Mouse (Mus musculus) embryonic facial prominence, embryonic 15.5 days (tissue): Measurements from ENCODE around the gene Zfp386. TPM values are rescaled to one million over a fixed set of nuclear protein-coding genes. Genes with fewer than 3 reads are reported as not detected.

ENCODE experiments used
- ATAC-seq: fragments of 200-750 bp; cut with Nextera tagmentation; 2 replicates; pipeline ENCODE4 v1.8.0; 2017; ENCODE audit warnings: low read depth, moderate TSS enrichment; ENCODE audit not compliant: insufficient number of reproducible peaks, low FRiP score, low TSS enrichment
- H3K27ac ChIP-seq: fragments of 300-500 bp; sonication (generic); replicated peaks from 2 replicates; pipeline ENCODE4 v1.5.1; 2015; ENCODE audit warnings: mild to moderate bottlenecking, inconsistent platforms
- H3K27me3 ChIP-seq: fragments of 300-500 bp; sonication (generic); 2 replicates; pipeline ENCODE4 v1.6.1; 2015; ENCODE audit warnings: inconsistent platforms
- H3K36me3 ChIP-seq: fragments of 300-500 bp; sonication (generic); 2 replicates; pipeline ENCODE4 v1.6.1; 2015; ENCODE audit warnings: mild to moderate bottlenecking, inconsistent platforms
- H3K4me1 ChIP-seq: fragments of 300-500 bp; sonication (generic); 2 replicates; pipeline ENCODE4 v1.6.1; 2015; ENCODE audit warnings: inconsistent platforms
- H3K4me2 ChIP-seq: fragments of 300-500 bp; sonication (generic); replicated peaks from 2 replicates; pipeline ENCODE4 v1.6.1; 2015; ENCODE audit warnings: mild to moderate bottlenecking, inconsistent platforms
- H3K4me3 ChIP-seq: fragments of 300-500 bp; sonication (generic); replicated peaks from 2 replicates; pipeline ENCODE4 v1.5.1; 2015; ENCODE audit warnings: mild to moderate bottlenecking, inconsistent platforms
- H3K9ac ChIP-seq: fragments of 300-500 bp; sonication (generic); 2 replicates; pipeline ENCODE4 v1.6.1; 2015; ENCODE audit warnings: inconsistent platforms
- H3K9me3 ChIP-seq: fragments of 300-500 bp; sonication (generic); replicated peaks from 2 replicates; pipeline ENCODE4 v1.6.1; 2016; ENCODE audit warnings: inconsistent platforms
- WGBS: fragments of 180-500 bp; shearing (Covaris S2); methylation state at CpG from one replicate; pipeline ENCODE4 v1.1.7; 2015; 5-methylcytosine and 5-hydroxymethylcytosine counted together
- polyA plus RNA-seq: library from polyadenylated mRNA; unstranded; fragments of >200 nt; fragmentation: Nextera tagmentation; extraction: Ambion mirVana; gene quantifications from 2 replicates; pipeline ENCODE4 v1.2.1, GENCODE M21; 2015

Zfp386 gene
- polyA plus RNA-seq, 1 experiment from 2014 or later: 44.0 TPM

- WGBS: 88% methylated on average over 14 of the region's 14 CpGs
- H3K36me3 ChIP-seq: no peaks in the 10 kb centered on the region
- no peak overlapping the region for H3K27ac ChIP-seq
- H3K27me3 ChIP-seq: no peaks in the 10 kb centered on the region
- no peaks in the 10 kb centered on the region for H3K4me1 ChIP-seq
- no peaks in the 10 kb centered on the region for H3K9me3 ChIP-seq
- H3K4me3 ChIP-seq: no peak overlapping the region
- H3K4me2 ChIP-seq: no peak overlapping the region
- ATAC-seq: no peak
- H3K9ac ChIP-seq: no peak overlapping the region
These were observed 47.4 kb downstream of the Zfp386 start for GRCm38 (mm10) chr12:116094765-116095555.

DNA sequence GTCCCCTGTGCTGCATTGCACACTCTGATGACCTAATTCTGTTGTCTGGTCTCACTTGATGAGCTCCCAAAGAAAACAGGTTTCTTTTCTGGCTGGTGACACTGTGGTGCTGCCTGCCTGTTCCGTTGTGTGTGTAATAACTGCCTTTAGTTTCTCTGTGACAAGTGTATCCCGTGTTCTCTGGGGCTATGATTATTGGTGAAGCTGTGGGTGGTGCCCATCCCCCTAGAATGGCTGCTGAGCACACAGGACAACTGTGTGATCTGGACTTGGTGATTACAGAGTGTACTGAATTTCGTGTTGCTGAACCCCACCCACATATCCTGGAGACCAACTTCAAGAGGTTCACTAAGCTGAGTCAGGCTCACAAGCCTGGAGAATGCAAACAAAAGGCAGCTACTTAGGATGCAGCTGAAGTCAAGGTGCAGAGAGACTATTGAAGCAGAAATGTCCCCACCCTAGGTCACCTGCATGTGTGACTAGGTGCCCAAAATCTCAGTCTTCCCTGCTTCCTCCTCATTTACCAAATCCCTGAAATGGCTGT is 48.9 kb downstream of the Zfp386 start:
- Histone ChIP-seq H3K9me3 (no peaks in the 10 kb centered on the region), H3K4me3 (no peak overlapping the region), H3K36me3 (no peaks in the 10 kb centered on the region), H3K9ac (no peak overlapping the region), H3K4me2 (no peak overlapping the region), H3K27me3 (no peaks in the 10 kb centered on the region), H3K4me1 (no peaks in the 10 kb centered on the region), H3K27ac (no peak overlapping the region)
- WGBS: 54% methylated on average over 3 of the region's 3 CpGs
- ATAC-seq: no peak

- Histone ChIP-seq H3K4me2 (no peak overlapping the region), H3K36me3 (no peaks in the 10 kb centered on the region), H3K4me1 (no peaks in the 10 kb centered on the region), H3K9ac (no peak overlapping the region), H3K9me3 (no peaks in the 10 kb centered on the region), H3K4me3 (no peak overlapping the region), H3K27ac (no peak overlapping the region), H3K27me3 (no peaks in the 10 kb centered on the region)
- WGBS: 86% methylated on average over 8 of the region's 8 CpGs
- ATAC-seq: no peak
These were observed 49.6 kb downstream of the Zfp386 start for GRCm38 (mm10) chr12:116097166-116097565.

DNA sequence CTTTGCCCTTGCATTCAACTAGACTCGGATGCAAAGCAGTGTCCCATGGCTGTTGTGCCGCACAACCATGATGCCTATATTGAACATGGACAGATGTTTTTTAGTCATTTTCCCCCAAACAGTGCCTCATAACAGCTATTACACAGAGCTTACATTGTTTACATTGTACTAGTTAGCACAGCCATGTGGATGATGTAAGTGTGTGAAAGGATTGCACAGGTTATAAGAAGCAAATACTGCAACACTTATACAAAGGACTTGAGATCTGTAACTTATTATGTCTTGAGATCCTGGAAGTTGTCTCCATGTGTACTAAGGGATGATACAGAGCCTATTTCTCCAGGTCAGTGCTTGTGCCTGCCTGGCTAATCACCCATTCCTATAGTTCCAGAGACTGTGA is 54.4 kb downstream of the Zfp386 start:
- H3K4me1 ChIP-seq: no peaks in the 10 kb centered on the region
- no peak overlapping the region for H3K9ac ChIP-seq
- no peak for ATAC-seq
- WGBS: 88% methylated on average over 2 of the region's 2 CpGs
- no peak overlapping the region for H3K4me3 ChIP-seq
- H3K9me3 ChIP-seq: no peaks in the 10 kb centered on the region
- H3K4me2 ChIP-seq: no peak overlapping the region
- H3K36me3 ChIP-seq: no peaks in the 10 kb centered on the region
- H3K27ac ChIP-seq: no peak overlapping the region
- H3K27me3 ChIP-seq: no peaks in the 10 kb centered on the region

GRCm38 (mm10) chr12:116109451-116110353 is 62.2 kb downstream of the Zfp386 start:
- Histone ChIP-seq H3K36me3 (no peaks in the 10 kb centered on the region), H3K27ac (no peak overlapping the region), H3K9ac (no peak overlapping the region), H3K9me3 (no peaks in the 10 kb centered on the region), H3K4me2 (no peak overlapping the region), H3K4me3 (no peak overlapping the region), H3K27me3 (no peaks in the 10 kb centered on the region), H3K4me1 (no peaks in the 10 kb centered on the region)
- 53% methylated on average over 9 of the region's 9 CpGs for WGBS
- ATAC-seq: no peak

DNA sequence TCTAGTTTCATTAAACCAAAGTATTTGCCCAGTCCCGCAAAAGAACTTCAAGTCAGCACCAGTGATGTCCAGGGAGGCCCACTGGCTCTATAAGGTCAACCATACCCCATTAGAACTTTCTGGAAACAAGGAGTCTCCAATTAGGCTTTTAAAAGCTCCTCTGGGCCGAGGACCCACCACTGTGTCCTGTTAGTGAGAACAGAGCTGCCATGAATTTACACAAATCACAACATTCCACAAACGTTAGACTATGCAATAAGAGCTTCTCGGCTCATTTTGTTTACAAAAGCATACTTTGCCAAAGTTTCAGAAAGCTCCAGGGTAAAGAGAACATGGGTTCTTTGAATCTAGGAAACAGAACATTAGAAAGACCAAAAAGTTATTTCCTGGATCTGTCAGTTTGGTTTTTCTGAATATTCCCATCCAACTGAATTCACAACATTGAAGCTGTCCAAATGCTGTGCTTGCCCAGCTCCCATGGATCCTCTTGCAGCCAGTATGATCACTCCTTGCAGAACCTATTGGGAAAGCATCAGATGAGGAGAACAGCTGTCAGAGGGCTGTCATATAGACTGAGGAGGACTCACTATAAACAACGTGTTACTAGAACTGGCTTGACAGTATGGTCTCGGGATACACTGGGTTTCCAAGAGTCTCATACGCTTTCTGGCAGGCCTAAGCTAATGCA is 63.6 kb downstream of the Zfp386 start:
- Histone ChIP-seq H3K4me2 (no peak overlapping the region), H3K27me3 (no peaks in the 10 kb centered on the region), H3K36me3 (no peaks in the 10 kb centered on the region), H3K27ac (no peak overlapping the region), H3K4me3 (no peak overlapping the region), H3K4me1 (no peaks in the 10 kb centered on the region), H3K9ac (no peak overlapping the region), H3K9me3 (no peaks in the 10 kb centered on the region)
- ATAC-seq: no peak
- WGBS: 68% methylated on average over 7 of the region's 7 CpGs

Other genes with a start within 250 kb of the Zfp386 start
- gene Vipr2, start 30.0 kb downstream of the Zfp386 start, polyA plus RNA-seq: 1.8 and 2.6 TPM in 2 replicates
- gene Wdr60, start 215.3 kb downstream of the Zfp386 start, polyA plus RNA-seq: 31.4 and 32.9 TPM in 2 replicates
- not detected in 2 replicates for gene Gm11027, start 227.7 kb downstream of the Zfp386 start, polyA plus RNA-seq
- 20.3 and 21.7 TPM in 2 replicates for gene Esyt2, start 233.5 kb downstream of the Zfp386 start, polyA plus RNA-seq